Mouse (Mus musculus) megakaryocyte, embryonic 14.5 days (primary cell): ENCODE data around the gene Pou2f1.

Experiments
- FLI1 ChIP-seq: IDR thresholded peaks from 2 replicates; pipeline ENCODE4 v1.6.1; 2012; ENCODE audit warnings: low read length, inconsistent platforms, mixed read lengths
- GATA1 ChIP-seq: IDR thresholded peaks from 3 replicates; pipeline ENCODE4 v1.6.1; 2012; ENCODE audit warnings: mixed read lengths, low read length, inconsistent platforms, borderline replicate concordance

GRCm38 (mm10) chr1:166014530-166014929 lies 12.1 kb upstream of the Pou2f1 start:
- TF ChIP-seq GATA1 (no peak), FLI1 (no peak)
